Mouse (Mus musculus) stomach, embryonic 14.5 days (tissue): ENCODE measurements around the gene Hoxa6. TPM values are rescaled to one million over a fixed set of nuclear protein-coding genes. Genes with fewer than 3 reads are reported as not detected.
A peak's percentile ranks its signal among the peaks of the same experiment; 100 is the strongest.

Source experiments
- microRNA counts: library from miRNA; unstranded; fragments of <30 nt; microRNA quantifications from one replicate; lab custom pipeline; 2016
- microRNA-seq: library from miRNA; unstranded; fragments of <30 nt; microRNA quantifications from one replicate; pipeline ENCODE4, GENCODE M21; 2016
- polyA plus RNA-seq: library from polyadenylated mRNA; unstranded; fragments of >200 nt; fragmentation: Nextera tagmentation; extraction: Ambion mirVana; gene quantifications from 2 replicates; pipeline ENCODE4 v1.2.1, GENCODE M21; 2014

Gene Hoxa6
- polyA plus RNA-seq, 1 experiment from 2014 or later = 3.4 TPM

MicroRNAs within 50 kb of the gene (microRNA counts, 519-probe panel; counts per million panel counts)
- 326 counts per million, percentile 1 among the panel's probes with 10 or more counts for microRNA mmu-miR-196b (lab: Ali Mortazavi, UCI)

Small RNA genes lying within 50 kb of the gene (microRNA-seq; reads per million reads assigned to microRNA genes)
- gene Mir196b = 47.9 reads per million, percentile 38 among the genes with 10 or more reads in this experiment

Other genes with a start within 250 kb of the Hoxa6 start
- 49.1 and 49.4 TPM in 2 replicates for gene Skap2, start 196.2 kb downstream of the Hoxa6 start, polyA plus RNA-seq
- 2.1 and 3.0 TPM in 2 replicates for gene Hoxa1, start 50.4 kb downstream of the Hoxa6 start, polyA plus RNA-seq
- gene Hoxa2, start 43.9 kb downstream of the Hoxa6 start, polyA plus RNA-seq = 17.4 and 18.5 TPM in 2 replicates
- gene 5730596B20Rik, start 31.2 kb downstream of the Hoxa6 start, polyA plus RNA-seq = 4.4 and 4.7 TPM in 2 replicates
- gene Hoxa4, start 17.0 kb downstream of the Hoxa6 start, polyA plus RNA-seq = 6.7 and 6.8 TPM in 2 replicates
- 24.4 and 27.1 TPM in 2 replicates for gene Hoxa5, start 4.1 kb downstream of the Hoxa6 start, polyA plus RNA-seq
- gene Hoxa3, start 4.6 kb upstream of the Hoxa6 start, polyA plus RNA-seq = 15.5 and 16.0 TPM in 2 replicates
- gene Gm28308, start 4.6 kb upstream of the Hoxa6 start, polyA plus RNA-seq = not detected in 2 replicates
- 13.7 and 13.9 TPM in 2 replicates for gene Hoxa7, start 13.1 kb upstream of the Hoxa6 start, polyA plus RNA-seq
- gene Hoxa9, start 22.4 kb upstream of the Hoxa6 start, polyA plus RNA-seq = 1.5 and 1.9 TPM in 2 replicates
- not detected in 2 replicates for gene Hoxa10, start 32.1 kb upstream of the Hoxa6 start, polyA plus RNA-seq
- gene Hoxa11, start 37.1 kb upstream of the Hoxa6 start, polyA plus RNA-seq = not detected in 2 replicates
- not detected in 2 replicates for gene Hoxa13, start 52.2 kb upstream of the Hoxa6 start, polyA plus RNA-seq
- 0.12 and 0.14 TPM in 2 replicates for gene Evx1, start 104.8 kb upstream of the Hoxa6 start, polyA plus RNA-seq